Mouse (Mus musculus): ENCODE measurements around the gene Tmem53.
"Not testable (repeated sequence)": the region's sequence is repeated elsewhere in the genome, so short reads cannot be mapped to it uniquely, and the experiment has no call there.

Tmem53 gene

GRCm38 (mm10) chr4:117252755-117253154 is 1.0 kb downstream of the Tmem53 start:
- DNase-seq = no peak

- no peak for DNase-seq
Measured at GRCm38 (mm10) chr4:117253218-117254016, 1.7 kb downstream of the Tmem53 start.

DNA sequence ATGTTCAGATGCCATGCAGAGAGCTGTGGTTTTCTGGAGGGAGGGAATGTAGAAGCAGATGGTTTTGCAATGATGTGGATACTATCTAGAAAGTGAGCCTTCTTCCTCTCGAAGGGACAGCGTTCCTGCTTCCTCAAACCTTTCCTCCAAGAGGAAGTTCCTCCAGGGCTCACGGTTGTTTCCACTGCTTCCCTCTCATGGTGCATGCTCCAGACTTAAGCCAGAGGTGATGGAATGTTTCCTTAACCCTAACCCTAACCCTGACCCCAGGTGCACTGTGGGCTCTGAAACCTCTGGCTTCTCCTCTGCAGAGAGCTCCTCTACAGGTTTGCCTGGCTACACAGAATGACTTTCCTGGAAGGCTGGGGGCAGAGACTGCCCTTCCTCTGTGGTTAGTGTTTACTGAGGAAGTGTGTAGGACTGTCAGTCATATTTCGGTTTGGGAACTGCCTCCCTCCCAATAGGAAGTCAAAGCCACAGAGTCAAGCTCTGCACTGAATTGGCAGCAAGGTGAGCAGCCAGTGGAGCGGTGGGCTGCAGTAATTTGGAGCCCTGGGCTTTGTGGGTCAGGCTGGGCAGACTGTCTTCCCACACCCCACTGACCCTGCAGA is 2.4 kb downstream of the Tmem53 start:
- no peak for DNase-seq

GRCm38 (mm10) chr4:117254672-117255071 is 2.9 kb downstream of the Tmem53 start:
- no peak for DNase-seq

DNA sequence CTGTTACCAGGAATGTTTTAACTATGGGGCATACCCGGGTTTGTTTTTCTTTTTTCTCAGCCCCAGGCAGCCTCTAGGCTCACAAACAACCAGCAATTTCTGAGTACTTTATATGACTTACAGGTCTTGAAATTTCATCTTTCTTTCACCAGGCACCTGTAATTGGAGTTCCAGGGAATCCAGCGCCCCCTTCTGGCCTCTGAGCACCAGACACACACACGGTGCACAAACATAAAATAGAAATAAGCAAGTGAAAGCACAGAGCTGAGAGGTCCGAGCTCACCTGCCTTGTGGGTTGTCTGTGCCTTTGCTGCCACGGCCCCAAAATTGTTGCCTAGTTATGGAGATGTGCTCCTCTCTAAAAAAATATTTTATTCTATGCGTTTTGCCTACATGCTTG is 8.2 kb downstream of the Tmem53 start:
- not testable (repeated sequence) for DNase-seq

DNA sequence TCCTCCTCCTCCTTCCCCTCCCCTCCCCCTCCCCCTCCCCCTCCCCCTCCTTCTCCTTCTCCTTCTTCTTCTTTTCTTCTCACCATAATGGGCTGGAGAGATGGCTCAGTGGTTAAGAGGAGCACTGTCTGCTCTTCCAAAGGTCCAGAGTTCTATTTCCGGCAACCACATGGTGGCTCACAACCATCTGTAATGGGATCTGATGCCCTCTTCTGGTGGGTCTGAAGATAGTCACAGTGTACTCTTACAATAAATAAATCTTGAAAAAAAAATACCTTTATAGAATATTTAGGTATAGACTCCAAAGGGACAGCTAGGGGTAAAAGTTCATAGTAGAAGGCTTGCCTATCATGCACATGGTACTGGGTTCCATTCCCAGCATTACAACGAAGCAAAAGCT is 9.5 kb downstream of the Tmem53 start:
- DNase-seq = no peak

DNA sequence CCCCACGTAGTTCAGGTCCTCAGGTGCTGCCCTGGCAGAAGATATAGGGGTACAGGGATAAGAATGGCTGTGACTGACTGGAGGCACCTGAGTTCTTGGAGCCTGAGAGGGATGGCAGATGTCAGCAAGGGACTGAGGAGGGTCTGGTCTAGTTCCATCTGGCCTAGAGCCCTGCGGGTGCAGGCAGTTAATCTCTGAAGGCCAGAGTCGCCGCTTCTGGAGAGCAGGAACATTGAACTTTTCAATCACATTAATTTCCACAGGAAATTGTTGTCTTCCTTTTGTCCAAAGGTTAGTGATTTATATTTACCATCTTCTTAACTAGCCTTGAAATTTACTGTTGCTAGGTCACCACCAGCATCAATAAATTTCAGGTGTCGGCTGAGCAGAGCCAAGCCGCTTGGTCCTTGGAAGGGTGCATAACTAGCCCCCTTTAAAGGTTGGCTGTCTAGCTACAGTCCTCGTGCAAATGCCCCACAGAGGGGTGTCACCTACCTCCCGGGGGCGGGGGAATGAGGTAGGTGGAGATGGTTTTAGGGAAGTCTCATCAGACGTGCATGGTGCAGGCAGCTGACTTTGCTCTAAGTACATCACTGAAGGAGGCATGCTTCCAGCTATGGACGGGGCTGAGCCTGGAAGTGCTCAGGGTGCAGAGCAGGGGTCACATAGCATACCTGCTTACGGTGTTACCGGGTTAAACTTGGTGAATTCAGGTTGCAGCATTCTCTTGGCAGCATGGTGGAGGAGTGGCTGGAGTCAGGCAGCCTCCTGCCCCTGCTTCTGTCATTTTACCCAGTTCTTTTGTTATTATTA is 10.6 kb downstream of the Tmem53 start:
- no peak for DNase-seq

- no peak for DNase-seq
Measured at GRCm38 (mm10) chr4:117262987-117263386, 11.2 kb downstream of the Tmem53 start.

DNA sequence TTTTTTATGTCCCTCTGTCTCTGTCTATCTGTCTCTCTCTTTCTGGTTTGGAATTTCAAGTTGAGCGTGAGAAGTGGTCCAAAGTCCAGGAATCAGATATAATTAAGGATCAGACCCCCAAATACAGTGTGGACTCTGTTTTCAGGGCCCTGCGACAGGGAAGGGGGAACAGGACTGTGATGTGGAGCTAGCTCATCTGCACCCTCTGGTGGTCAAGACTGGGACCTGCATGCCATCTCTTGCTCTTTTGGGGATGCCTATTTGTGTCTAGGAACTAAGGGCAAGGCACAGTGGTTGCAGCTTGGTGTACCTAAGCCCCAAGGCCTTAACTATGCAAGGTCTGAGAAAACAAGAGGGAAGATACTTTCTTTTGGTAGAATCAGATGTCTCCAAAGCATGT is 15.5 kb downstream of the Tmem53 start:
- peak; percentile 74 for DNase-seq

- DNase-seq = no peak
Measured at GRCm38 (mm10) chr4:117267831-117268437, 16.2 kb downstream of the Tmem53 start.

GRCm38 (mm10) chr4:117270278-117270677 is 18.5 kb downstream of the Tmem53 start:
- peak; percentile 63 for DNase-seq

DNA sequence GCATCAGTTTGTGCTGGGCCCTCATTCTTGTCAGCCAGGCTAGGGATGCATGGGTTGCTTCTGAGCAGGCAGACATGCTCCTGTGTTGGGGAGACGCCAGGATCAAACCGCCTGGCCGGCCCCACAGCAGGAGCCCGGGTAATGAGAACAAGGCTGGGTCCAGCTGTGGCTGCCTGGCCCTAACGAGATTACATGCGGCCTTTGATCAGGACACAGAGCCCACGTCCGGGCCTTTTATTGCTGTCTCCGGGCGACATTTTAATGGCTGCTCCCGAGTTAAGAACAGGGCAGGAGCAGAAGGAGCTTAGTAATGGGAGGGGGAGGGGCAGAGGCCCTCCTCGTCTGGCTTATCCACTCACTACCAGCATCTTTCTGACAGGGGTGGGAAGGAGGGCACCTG is 20.7 kb downstream of the Tmem53 start:
- DNase-seq = no peak

DNA sequence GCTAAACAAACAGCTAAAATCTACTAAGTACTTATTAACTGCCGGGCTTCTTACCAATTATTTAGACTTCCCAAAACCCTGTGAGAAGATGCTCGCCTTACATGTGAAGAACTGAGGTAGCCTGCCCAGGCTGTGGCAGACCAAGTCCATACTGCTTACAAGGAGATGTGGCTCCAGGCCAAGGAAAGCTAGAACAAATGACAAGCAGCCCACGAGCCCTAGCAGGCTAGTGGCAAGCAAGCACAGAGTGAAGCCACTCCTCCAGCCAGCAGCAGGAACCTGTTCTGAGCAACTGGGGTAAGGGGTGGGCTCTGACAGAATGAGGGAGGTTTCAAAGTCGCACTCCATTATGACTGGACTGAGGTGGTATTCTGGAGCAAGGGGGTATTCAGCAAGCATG is 23.0 kb downstream of the Tmem53 start:
- no peak for DNase-seq

- DNase-seq = no peak
Measured at GRCm38 (mm10) chr4:117276281-117276711, 24.5 kb downstream of the Tmem53 start.

DNA sequence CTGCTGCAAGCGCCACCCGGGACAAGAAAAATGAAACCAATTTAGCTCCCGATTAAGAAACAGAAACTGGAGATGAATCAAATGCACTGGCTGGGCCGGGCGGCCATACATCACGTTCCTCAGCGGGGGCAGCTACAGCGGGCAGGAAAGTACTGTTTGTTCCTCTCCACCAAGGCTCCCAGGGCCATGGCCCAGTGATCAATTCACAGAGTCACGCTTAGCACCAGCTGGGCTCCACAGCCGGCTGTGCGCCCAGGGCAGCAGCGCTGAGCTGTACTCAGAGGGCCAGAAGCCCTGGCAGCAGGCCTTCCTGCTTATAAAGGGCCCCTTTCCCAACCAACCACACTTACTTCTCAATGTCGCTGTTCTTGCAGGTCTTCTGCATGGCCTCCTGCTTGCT is 25.3 kb downstream of the Tmem53 start:
- no peak for DNase-seq

DNA sequence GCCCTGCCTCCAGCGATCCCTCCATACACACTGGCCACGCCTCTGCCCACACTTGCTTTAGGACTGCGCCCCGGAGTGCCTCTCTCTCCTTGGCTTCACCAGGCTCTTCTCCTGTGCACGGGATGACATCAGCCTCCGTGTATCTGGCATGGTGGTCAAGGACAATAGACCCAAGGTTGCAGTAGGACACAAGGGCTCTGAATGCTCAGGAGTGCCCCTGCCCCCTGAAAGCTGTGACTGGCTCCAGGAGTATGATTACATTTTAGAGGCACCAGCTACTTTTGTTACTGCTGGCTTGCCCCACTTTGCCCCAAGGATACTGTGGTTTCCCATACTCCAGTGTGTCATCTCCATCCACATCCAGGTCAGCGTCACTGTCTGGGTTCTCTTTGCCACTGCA is 25.9 kb downstream of the Tmem53 start:
- no peak for DNase-seq

DNA sequence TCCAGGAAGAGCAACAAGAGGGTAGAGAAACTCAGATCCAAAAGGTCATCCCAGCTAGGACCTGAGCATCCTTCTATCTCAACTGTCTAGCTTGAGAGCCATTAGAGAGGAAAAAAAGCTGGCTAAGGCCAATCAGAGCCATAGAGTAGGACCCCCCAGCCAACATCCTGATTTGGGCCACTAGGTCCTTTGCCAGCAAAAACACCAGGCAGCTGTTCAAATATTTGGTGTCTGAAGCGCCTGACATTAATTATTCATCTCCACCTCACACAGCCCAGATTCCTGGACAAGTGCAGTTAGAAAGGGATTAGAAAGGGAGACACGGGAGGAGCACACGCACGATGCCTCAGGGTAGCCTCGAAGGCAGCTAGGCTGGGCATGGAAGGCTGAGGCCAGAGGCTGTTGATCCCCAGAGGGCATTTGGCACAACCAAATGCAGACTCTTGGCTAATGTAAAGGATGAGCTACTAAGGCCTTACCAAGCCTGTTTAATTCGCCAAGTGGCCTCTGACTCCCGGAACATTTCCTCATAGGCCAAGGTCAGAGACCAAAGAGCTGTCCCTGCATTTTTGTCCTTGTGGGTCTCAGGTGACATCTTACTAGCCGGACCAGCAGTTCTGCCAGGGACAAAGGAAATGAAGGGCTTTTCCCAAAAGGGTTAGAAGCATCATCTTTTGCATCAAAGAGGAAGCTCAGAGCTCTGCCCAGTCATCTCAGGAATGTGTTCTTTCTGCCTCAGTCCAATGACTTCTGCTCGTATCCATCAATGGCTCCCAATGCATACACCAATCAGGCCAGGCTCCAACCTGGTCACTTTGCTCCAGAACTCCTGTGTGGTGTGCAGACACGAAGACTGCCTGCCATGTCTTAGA is 26.9 kb downstream of the Tmem53 start:
- no peak for DNase-seq

GRCm38 (mm10) chr4:117279253-117279642 is 27.5 kb downstream of the Tmem53 start:
- no peak for DNase-seq

- no peak for DNase-seq
Measured at GRCm38 (mm10) chr4:117280397-117280930, 28.7 kb downstream of the Tmem53 start.

GRCm38 (mm10) chr4:117281090-117281845 is 29.5 kb downstream of the Tmem53 start:
- DNase-seq = no peak

Measured in right cerebral cortex, postnatal 25 days (tissue).